Mouse (Mus musculus): ENCODE measurements around the gene Arhgap27.

Gene Arhgap27

DNA sequence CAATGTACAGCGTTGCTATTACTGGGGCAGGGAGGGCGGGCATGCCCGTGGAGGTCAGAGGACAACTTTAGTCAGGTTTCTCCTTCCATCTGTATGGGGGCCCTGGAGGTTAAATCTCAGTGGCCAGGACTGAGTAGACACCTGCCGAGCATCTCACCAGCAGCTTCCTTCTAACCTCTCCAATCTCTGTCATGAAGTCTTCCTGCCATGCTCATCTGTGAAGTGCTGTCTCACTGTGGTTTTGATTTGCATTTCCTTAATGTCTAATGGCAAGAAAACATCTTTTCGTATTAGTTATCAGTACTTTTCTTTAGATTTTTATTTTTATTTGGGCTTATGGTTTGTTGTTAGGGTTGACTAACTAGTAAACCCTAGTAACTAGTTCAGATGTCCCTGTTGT is 17.0 kb upstream of the Arhgap27 start:
- DNase-seq, result no peak

DNA sequence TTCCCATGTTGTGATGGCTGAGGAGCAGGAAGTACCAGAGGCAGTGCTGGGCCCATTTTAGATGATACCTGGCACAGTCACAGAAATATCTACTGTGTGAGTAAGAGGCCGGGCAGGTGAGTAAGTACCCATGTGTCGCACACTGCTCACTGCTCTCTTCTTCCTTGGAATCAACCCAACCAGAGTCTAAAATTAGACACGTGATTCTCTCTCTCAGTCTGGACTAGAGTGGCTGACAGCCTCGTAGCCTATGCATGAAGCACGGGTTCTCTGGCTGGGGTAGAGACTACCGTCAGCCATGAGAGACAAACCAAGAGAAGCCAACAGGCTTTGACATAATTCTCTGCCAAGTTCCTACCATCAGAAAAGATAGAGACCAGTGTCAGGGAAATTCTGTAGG is 14.8 kb upstream of the Arhgap27 start:
- DNase-seq, result no peak

DNA sequence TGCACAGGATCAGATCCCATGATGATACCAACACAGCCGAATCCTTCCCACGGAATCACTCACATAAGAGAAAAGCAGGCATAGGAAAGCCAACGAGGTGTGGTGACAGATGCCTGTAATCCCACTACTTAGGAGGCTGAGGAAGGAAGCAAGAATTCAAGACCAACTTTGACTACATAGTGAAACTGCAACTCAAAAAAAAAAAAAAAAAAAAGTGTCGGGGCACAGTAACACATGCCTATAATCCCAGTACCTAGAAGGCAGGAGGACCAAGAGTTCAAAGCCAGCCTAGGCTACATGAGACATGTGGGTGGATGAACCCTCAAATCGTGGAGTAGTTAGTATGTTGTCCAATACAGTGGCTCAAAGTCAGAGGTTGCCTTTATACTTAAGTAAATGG is 12.3 kb upstream of the Arhgap27 start:
- DNase-seq, result no peak

DNA sequence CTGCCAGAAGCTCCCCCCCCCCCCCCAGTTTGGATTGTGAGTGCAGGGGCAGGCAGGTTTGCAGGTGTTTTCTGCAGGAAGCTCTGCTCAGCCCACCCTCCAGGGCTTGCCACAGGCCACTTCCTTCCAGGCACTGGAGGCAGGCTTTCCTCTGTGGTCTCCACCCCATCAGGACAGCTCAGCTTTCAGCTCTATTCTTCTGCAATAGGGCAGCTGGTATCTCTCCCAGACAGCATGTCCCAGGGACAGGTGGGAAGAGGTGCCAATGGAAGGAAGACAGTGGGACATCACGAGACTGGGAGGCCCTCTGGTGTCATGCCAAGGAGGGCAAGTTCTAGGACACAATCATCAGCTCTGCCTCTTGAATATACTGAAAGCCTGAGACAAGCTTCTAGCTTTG is 11.8 kb upstream of the Arhgap27 start:
- peak in 1 of 2 experiments; percentile 40 for DNase-seq

DNA sequence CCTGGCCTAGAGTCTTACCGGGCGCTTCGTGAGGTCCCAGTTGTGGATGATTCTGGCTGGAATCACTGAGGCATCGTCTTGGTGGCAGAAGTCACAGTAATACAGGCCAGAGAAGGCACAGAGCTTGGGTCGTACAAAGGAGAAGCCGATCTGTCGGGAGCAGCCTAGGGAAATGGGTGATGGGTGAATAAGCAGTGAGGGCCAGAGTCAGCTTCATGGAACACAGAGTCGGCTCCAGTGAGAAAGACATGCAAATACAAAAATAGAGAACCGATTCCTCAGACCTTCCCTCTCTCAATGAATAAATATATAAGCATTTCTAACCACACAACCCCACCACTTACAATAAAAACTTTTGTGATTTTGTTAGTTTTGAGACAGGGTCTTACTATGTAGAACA is 10.4 kb upstream of the Arhgap27 start:
- no peak for DNase-seq

DNA sequence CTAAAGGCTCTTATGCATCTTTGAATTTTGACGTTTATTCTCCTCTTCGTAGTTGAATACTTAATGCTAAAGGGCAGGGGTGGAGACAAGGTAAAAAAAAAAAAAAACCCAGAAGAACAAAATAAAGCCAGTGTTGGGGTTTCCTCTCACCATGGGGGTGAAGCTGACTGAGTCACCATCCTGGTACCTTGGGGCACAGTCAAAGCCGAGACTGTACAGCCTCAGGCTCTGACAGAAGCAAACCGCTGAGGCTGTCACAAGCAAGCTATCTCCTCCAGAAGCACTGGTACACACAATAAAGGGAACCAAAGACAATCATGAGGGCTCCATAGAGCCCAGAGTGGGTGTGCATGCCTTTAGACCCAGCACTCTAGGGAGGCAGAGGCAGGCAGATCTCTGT is 9.1 kb upstream of the Arhgap27 start:
- DNase-seq, result no peak

DNA sequence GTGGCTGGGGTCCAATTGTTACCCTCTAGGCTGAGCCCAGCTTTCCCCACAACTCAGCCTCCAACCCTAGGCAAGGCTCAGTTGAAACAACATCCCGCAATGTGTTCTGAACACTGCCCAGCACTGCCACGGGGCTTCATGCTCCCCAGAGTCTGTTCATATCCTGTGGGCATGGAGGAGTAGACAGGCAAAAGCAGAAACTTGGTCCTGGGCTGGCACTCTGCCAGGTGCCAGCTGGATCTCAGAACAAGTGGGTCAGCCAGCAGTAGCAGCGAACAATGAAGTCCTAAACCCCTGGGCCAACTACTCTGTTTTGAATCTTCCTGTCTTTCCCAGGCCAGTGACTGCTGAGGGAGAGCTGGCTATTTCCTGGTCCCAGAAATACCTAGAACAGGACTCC is 8.6 kb upstream of the Arhgap27 start:
- peak; percentile 53 to 64 for DNase-seq

DNA sequence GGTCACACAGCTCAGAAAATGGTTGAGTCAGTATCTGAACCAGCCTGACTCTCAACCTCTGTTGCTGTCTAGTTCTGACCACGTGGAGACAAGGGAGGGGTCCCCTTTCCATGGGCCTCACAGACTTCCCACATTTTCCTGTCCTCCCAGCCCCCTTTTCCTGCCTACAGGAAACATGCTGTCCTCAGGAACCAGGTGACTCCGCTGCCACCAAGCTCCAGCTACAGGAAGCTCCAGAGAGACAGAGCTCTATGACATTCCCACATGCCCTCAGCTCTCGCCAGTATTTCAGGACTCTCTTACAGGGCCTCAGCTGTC is 7.7 kb upstream of the Arhgap27 start:
- peak in 1 of 2 experiments; percentile 60 for DNase-seq

DNA sequence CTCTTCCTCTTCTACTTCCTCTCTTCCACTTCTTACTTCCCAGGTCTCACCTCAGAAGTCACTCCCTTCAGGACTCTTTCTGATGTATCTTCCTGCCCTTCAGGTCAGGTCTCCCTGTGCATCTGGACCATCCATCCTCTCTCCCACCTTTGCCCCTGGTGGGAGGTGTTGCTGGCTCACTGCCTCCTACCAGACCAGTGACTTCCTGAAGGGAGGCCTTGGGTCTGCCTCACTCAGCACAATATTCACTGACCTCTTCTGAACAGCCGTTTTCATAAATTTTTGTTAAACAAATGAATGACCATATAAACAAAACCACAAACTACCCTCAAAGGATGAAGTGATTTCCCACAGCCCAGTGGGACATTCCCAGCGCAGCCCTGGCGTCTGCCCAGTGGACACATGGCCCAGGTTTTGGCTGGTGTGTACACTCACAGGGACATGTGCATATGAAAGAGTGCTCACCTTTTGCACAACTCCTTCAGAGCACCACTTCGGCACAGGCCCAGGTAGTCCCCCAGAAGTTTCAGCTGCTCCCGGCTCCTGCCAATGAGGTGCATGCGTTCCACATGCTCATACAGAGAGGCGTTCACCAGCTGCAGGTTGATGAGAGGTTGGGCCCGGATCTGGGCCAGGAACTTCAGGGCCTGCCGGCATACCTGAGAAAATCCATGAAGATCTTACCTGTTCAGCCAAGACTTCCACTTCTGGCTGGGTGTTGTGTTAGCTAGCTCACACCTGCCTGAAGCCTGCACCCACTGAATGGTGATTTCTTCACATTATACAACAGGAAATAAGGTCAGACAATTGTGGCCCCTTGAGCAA is 7.1 kb upstream of the Arhgap27 start:
- no peak for DNase-seq

DNA sequence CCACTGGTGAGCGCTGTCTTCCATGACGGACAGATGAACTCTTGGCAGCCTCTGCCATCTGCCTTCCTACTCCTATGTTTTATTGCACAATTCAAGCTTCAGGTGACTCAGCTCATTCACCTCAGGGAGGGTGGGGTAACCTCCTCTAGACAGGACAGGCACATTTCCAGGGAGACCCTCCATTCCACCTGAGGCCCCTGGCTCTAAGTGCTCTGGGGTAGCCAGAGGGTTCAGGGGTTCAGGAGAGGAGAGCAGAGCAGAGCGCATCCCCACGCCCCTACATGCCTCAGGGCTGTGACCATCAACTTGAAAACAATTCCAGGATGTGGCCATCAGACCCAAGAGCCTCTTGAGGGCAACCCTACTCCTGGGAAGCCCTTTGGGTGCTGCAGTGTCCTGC is 2.0 kb upstream of the Arhgap27 start:
- DNase-seq, result no peak

DNA sequence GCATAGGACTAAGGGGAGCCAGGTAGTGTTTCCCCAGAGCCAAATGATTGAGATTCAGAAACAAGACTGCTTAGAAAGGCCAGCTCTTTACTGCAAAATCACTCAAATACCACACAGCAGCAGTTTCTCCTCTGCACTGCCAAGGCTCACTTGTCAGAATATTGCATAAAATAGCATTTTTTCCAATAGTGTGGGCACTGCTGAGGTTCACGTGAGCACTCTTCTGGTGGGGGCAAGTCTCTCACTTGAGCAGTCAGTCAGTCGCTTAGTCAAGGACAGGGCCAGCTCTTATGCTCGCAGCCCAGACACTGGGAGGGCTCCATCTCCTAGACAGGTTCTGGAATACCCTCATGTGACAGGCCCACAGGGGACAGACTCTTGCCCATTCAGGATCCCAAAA is 1.5 kb upstream of the Arhgap27 start:
- DNase-seq, result no peak

DNA sequence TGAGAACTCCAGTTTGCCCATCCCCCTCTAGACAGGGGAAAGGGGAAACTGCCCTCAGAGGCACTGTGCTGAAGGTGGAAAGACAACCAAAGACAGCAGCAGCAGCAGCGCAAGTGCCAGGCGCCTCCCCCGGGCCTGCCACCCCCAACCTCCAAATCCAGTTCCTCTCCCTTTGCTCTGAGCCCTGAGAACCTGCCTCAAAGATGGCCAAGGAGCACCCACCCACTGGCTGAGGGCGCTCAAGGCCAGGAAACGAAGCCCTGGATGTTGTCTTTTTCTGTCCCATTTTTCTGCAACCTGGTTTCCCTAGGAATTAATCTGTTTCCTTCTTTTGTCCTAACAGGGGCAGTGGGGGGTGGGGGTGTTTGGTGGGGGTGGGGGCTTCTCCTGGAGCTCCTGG is 843 bp upstream of the Arhgap27 start:
- DNase-seq, result no peak

DNA sequence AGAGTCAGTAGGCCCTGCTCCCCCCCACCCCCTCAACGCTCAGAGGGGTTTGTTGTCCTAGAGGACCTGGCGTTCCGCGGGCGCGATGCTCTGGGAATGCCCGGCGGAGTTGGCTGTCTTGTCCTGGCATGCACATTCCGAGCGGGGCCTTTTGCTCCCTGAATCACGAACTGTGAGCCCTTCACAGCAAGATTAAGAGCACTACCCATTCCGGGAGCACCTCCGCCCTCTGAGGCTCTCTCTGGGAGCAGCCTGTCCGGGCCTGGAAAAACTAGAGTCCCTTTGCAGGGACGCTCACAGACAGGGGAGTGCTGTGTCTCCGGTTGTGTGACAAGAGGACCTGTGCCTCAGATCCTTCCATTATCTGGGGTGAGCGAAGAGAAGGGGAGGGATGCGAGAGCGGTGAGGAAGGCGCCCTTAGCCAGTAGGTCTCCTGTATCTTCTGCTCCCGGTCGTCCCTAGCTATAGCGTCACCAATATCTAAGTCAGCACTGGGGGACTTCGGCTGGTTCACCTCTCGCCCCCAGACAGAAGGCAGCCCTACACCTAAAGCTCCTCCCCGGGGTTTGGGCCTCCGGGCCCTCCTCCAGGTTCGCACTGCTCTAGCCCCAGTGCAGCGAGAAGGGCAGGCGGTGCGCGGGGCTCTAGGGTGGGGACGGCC is 841 bp downstream of the Arhgap27 start:
- peak; percentile 43 to 66 for DNase-seq

DNA sequence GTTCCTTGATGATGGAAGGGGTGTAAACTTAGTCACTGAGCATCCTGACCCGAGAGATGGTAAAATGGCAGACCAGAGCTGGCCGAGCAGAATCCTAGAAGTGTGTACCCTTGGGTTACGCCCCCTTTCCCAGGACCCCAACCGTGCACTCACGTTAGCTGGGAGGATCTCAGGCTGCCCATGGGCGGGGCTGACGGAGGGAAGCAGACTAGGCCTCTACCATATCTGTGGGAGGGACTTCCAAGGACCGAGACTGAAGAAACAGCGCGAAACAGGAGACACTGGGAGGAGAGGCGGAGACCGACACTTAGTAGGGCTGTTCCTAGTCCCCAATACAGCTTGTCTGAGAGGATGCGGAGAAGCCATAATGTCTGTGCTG is 1.4 kb downstream of the Arhgap27 start:
- peak; percentile 58 to 75 for DNase-seq

DNA sequence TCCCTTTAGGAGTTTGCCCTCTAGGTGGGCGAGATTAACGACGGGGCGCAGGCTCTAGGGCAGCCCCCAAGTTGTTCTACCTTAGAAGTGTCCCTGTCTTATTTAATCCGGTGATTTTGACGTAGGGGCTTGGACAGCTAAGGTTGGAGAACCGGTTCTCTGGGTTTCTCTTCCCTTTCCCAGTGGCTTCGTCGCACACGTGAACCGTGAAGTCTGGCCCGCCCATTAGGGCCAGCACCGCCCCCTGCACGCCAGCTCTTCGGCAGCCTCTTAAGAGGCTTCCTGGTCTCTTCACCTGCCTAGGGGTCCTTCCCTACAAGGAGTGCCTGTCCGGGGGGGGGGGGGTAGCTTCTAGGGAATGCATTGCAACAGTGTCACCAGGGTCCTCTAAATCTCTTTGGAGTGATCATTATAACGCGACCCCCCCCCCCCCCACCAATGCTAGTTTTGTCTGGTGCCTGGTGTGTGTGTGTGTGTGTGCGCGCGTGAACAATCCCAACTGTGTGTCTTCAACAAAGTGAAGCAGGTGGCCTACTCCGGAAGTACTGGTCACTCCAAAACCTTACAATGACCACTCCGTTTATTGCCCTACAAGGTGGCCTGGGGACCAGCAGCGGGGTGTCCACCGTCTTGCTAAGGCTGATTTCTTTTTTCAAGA is 2.0 kb downstream of the Arhgap27 start:
- DNase-seq, result peak; percentile 58 to 77

DNA sequence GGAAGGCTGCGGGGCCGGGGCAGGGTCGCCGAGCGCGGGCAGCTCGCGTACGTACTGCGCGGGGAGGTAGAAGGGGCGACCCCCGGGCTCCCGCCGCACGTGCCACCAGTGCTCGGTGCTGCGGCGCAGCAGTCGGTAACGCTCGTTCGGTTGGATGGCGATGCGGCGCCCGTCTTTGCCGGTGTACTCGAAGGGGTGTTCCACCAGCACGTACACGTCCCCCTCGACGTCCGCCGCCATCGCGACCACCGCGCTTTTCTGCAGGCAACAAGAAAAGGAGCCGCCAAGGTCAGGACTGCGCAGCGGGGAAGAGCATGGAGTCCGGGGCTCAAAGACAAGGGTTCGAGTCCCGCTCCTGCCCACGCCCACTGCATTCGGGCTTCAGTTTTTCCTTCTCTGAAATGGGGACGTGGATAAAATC is 2.8 kb downstream of the Arhgap27 start:
- DNase-seq, result peak in 1 of 2 experiments; percentile 53

DNA sequence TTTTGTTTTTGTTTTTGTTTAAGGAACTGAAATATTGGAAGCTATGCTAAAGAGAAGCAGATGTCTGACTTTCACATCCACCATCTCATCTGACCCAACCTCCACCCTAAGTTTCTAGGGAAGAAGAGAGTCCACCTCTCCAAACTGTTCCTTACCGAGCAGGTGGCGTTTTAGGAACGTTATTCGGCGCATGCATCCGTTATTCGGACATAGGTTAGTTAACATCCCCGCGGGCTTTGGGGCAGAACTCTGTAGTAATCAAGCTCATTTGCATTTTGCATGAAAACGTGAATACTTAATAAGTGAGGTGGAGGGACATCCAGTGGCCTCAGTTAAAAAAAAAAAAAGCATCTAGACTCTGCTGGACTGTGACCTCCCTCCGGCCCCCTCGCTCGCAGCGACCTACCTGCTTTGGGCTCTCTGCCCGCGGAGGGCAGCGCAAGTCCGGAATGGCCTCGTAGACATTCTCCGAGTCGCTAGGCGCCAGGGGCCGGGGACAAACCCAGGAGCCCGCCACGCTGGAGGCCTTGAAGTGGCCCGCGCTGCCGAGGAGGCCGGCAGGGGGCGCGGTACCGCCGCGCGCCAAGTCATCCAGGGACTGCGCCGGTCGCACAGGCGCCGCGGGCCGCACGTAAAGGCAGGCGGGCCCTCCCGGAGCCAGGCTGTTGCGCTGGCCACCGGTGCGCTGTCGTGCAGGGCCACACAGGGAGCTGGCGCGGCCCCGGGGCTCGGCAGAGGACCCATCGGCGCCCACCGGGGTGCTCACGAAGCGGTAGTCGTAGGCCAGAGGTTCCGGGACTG is 3.5 kb downstream of the Arhgap27 start:
- DNase-seq, result peak; percentile 89 to 93

DNA sequence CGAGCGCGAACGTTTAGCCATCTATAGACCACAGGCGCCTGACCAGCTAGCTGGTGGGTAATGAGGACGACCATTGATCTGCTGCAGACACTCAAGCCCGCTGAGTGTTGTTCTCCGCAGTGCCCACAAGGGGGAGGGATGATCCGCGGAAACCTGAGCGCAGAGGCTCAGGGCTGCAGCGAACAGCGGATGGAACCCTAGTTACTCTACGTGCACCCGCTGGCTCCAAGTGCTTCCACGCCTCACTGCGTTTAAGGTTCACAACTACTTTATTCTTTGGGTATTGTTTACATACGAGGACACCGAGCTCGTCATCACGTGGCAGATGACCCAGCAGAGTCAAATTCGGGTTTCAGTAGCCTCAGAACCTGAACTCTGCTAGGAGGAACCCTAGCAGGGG is 4.4 kb downstream of the Arhgap27 start:
- peak; percentile 80 to 87 for DNase-seq

DNA sequence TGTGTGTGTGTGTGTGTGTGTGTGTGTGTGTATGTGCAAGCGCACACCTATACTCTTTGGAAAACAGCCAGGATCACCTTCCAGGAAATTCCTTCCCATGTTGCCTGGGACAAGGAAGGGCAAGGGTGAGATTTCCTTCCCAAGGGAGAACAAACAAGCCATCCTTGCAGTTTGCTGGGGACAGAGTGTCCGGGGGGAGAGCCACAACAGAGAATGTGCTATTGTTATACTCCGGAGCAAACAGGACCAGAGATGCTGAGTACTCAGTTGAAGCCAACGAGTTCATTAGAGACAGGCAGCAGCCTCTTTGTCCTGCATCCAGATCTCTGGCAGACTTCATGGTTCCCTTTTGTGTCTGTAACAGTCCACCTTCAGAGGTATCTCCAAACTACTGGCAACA is 5.2 kb downstream of the Arhgap27 start:
- DNase-seq, result no peak

DNA sequence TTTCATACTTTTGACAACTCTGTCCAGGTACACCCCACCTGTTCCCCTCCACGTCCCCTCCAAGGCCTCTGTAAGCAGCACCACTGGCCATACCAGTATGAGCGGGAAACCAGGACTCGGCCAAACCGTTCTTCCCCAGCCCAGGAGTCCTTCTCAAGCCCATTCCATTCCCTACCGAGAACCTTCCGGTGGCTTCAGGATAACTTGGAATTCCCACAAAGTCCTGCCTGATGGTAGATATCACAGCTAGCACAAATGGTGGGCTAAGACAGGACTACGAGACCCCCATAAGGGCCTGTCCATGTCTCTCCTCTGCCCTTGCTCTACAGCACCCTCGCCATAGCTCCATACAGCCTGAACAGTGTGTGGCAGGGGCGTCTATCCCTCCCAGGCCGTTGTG is 5.8 kb downstream of the Arhgap27 start:
- no peak for DNase-seq

DNA sequence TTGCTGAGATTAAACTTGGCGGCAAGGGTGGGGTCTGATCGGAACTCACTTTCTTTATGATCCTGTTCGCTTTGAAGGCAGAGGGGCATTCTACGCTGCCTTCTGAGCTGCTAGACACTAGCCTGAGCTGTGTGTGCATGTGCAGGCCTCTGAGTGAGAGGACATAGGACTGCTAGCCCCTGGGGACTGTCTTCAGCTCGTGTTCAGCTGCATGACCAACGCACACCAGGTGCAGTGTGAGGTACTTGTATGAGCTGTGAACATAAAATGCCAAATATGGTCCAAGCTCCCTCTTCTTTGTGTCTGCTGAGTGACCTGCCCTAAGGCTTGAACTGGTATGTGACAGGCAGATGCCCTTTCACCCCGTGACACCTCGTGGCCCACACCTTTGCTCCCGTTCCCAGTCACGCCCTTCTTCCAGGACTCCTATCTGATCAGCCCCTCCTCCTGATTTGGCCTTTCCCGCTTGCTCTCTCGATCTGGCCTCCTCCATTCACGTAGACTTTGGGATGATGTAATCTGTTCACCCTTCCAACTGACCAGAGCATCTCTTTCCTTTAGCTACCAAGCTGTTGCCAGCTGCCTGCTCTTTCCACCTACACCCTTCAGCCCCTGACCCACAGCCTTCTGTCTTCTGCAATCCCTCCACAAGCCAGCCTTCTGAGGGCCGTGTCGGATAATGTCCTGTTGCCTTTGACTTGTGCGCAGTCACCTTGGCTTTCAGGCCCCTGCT is 6.4 kb downstream of the Arhgap27 start:
- DNase-seq, result no peak

DNA sequence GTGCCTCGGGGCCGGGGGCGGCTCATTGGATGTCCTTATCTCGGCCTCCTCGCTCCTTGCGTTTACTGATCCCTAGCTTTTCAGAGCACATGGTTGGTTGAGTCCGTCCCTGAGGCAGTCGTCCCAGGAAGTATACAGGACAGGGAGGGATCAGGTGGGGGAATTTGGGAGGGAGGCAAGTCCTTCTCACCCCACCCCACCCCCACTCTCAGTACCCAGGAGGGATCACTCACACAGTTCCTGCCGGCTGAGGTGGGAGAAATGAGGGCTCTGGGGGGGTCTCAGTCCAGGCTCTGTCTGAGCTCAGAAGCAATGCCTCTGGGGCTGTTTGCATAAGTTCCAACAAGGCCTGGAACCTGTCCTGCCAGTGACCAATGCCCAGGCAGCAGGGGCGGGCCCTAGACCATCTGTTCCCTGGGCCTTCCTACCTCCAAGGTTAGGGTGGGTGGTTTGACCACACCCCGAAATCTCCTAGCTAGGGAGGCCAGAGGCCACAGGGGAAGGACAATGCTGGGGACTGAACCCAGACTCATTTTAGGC is 7.4 kb downstream of the Arhgap27 start:
- peak; percentile 50 to 69 for DNase-seq
